Mouse (Mus musculus) subcutaneous adipose tissue, adult 2 months (tissue): ENCODE results near the gene Rap1gap. TPM values are rescaled to one million over a fixed set of nuclear protein-coding genes. Genes with fewer than 3 reads are reported as not detected.

ENCODE experiments used
- polyA plus RNA-seq: library from polyadenylated mRNA; depleted of rRNA; stranded (reverse); fragments of >200 nt; gene quantifications from 2 replicates; pipeline ENCODE4 v1.2.3, GENCODE M21; 2012; ENCODE audit warnings: low replicate concordance; rRNA removed

The Rap1gap gene
- 7.9 and 16.8 TPM in 2 replicates for polyA plus RNA-seq

DNA sequence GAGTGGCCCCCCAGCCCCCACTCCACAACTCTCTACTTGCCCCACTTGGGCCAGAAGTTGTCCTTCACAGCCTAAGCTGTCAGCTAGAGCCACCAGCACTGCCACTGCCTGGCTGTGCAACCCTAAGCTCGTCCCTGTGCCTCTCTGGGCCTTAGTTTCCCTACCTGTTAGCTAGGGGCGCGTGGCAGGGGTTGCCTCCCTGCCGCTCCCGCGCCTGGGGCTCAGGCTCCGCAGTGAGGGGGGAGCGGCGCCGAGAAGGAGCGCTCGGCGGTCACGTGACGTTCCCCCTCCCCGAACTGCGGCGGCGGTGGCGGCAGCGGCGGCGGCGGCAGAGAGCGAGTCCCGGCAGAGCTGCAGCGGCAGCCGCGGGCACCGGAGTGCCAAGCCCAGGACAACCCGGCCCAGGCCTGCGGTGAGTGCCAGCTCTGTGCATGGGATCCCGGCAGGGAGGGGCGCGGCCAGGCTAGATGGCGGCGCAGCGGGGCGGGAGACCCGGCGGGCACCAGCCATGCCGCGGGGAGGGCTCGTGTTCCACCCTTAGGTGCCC is at the start of gene Rap1gap:
Gene Rap1gap, plus strand, starts transcription at position 294 of the 547 bp plus-strand sequence.

Other genes starting within 250 kb of the Rap1gap start
- 0.57 and 0.77 TPM in 2 replicates for gene Cela3b, start 234.2 kb upstream of the Rap1gap start, polyA plus RNA-seq
- not detected in 2 replicates for gene 1700013G24Rik, start 211.4 kb upstream of the Rap1gap start, polyA plus RNA-seq
- gene Hspg2, start 196.0 kb upstream of the Rap1gap start, polyA plus RNA-seq = 117 and 143 TPM in 2 replicates
- gene Ldlrad2, start 90.2 kb upstream of the Rap1gap start, polyA plus RNA-seq = not detected in 2 replicates
- gene Usp48, start 71.0 kb upstream of the Rap1gap start, polyA plus RNA-seq = 59.3 and 88.8 TPM in 2 replicates
- 9.4 and 12.8 TPM in 2 replicates for gene Alpl, start 131.7 kb downstream of the Rap1gap start, polyA plus RNA-seq
- gene Ece1, start 197.5 kb downstream of the Rap1gap start, polyA plus RNA-seq = 46.3 and 58.4 TPM in 2 replicates